Mouse (Mus musculus): ENCODE results near the gene Bud23.
"Not testable (repeated sequence)": the region's sequence is repeated elsewhere in the genome, so short reads cannot be mapped to it uniquely, and the experiment has no call there.

Bud23 gene

DNA sequence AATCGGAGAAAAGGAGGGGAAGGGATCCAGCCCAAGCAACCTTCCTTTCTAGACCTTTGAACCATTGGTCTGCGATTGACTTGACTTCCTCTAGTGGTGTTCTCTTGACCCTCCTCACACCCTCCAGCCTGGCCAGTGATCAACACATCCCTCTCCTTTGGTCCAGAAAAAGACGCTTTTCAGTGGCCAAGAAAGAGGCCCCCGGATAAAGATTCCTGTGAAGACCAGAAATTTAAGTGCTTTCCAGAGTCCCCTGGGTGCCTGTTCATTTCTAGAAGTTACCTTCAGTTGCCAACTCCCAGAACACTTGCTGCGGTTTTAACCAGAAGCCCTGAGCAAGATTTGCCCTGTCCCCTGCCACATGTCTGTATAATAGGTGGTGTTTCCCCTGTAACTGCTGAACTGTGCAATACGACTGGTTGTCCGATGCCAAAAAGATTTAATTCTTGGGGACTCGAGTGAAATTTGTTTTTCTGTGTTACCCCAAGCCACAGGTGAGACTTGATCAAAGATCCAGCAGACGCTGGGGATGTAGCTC is at the start of gene Bud23:
TSS of gene Bud23 (minus strand) at position 51 of the 538 bp plus-strand sequence.
- DNase-seq (ENCODE audit: low spot score), result not testable (repeated sequence)

DNA sequence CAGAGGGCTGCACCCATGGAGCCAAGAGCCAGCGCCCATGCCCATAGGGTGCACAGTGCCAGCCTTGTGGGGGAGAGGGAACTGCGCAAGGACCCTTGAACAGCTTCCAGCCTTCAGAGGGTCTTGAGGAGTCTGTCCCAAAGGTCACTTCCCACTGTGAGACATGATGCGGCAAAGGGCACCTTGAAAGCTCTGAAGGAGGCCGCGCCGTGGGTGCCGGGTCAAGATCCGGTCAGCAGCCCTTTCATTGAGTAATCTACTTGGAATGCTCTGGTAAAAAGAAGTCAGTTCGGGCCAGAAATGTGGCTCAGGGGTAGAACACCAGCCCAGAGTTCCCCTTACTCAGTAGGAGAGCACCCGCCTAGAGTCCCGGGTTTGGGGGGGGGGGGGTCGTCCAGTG is 49.0 kb upstream of the Bud23 start:
- no peak for DNase-seq (ENCODE audit: low spot score)

DNA sequence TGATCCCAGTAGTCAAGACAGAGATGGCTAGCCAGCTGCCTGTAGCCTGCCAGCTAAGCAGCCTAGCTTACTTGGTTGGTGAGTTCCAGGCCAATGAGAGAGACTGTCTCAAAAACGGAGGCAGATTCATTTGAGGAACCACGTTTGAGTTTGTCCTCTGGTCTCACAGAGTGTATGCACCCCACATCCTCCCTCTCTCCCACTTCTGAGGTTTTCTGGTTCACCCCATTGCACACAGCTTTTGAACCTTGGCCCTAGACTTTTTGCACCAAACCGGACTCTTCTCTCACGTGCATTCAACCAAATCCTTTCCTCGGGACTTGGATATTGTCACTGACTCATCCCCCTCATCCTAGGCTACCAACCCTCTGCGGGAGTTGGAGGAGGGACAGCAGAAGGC is 45.2 kb upstream of the Bud23 start:
- no peak for DNase-seq (ENCODE audit: low spot score)

DNA sequence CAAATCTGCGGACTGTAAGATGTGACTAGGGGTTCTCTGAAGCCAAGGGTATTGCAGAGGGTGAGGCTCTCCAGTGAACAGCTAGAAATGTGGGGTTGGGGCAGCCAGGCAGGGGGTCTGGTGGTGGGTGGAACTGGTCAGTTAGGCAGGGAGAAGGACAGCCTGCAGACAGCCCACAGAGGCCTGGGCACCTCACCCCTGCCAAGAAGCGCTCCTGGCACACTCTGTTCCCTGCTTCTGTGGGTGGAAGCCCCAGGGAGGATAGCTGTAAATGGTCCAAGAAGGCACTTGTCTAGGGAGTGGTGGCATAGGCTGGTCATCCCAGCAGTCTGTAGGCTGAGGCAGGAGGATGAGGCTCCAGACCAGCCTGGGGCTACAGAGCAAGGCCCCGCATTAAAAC is 44.7 kb upstream of the Bud23 start:
- no peak for DNase-seq (ENCODE audit: low spot score)

DNA sequence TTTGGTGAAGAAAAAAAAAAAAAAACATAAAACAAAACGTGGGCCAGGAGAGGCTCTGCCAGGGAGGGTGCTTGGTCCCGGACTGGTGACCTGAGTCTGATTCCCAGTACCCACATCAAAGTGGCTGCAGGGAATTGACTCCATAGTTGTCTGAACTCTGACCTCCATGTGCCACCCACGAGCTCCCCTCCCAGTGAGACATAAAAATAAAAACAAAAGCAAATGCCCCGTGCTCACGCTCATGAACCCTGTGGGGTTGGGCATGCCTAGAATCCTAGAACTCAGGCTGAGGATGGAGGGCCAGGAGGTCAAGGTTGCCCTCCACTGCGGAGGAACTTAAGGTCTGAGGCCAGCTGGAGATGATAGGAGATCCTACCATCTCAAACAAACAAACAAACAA is 44.3 kb upstream of the Bud23 start:
- DNase-seq (ENCODE audit: low spot score), result no peak

DNA sequence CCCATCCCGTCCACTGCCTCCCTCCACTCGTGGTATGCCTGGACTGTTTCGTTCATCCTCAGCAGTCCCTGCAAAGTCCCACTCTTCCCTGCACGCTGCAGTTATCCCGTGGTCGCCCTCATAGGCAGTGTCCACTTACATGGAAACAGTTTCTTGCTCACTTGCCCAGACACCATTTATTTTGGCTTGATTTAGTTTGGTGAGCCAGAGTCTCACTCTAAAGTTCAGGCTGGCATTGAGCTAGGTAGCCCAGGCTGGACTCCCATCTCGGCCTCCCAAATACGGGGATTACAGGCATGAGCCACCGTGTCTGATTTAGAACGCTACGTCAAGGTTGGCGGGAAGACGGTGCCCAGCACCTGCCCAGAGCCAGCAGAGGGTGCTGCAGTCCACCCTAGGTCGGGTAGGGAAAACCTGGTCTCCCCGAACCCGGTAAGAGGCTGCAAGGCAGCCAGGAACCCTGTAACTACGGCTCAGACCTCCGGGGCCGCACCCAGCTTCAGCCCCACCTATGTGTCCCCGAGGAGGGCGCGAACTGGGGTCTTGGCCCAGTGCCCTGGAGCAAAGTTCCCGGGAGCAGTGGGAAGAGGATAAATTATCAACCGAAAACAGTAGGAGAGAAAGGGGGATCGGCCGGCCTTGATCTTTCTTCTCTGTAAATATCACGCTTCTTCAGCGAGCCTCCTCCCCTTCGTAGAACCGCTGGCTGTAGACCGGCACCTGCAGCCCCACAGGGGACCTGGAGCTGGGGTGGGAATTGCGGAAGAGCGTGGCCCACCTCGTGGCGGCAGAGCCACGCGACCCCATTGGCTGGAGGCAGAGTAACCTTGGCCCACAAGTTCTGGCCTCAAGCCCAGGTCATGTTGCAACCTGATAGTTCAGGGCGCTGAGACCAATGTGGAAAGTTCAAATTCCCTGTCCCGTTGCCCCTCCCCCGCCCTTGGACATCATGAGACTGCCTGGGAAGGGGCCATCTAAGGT is 43.1 kb upstream of the Bud23 start:
- DNase-seq (ENCODE audit: low spot score), result peak; percentile 24

DNA sequence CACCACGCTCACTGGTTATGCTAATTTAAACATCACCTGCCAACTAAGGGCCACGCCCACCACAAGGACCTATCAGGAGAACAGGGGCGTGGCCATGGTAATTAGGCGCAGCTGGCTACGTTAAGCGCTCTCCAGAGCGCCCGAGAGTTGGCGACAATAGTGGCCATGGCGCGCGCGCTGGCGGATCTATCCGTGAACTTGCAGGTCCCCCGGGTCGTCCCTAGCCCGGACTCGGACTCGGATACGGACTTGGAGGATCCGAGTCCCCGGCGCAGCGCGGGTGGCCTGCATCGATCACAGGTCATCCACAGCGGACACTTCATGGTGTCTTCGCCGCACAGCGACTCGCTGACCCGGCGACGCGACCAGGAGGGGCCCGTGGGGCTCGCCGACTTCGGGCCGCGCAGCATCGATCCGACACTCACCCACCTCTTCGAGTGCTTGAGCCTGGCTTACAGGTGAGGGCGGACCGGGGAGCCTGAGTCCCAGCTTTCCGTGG is 42.0 kb upstream of the Bud23 start:
- DNase-seq (ENCODE audit: low spot score), result peak; percentile 32

DNA sequence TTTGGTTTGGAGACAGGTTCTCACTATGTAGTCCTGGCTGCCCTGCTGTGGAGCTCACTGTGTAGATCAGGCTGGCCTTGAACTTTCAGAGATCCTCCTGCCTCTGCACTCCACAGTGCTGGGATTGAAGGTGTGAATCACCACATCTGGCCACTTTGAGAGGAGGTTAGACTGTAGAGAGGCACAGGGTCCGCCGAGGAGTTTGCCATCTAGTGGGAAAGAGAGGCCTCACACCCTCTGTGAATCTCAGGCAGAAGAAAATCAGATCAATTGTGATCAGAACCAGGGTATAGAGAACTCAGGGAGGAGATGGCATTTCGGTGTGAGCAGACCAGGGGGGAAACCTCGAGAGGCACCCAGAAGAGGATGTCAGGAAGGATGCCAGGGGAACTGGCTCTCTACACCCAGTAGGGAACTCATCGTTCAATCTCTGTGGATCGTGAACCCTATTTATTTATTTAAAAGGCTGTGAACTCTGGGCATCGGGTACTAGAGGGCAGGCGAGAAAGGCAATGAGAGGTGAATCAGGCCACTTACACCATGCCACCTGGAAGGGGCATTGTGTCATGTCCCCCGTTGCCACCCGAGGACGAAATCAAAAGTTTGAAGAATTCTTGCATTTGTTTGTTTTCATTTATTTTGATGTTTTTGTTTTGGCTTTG is 39.4 kb upstream of the Bud23 start:
- no peak for DNase-seq (ENCODE audit: low spot score)

DNA sequence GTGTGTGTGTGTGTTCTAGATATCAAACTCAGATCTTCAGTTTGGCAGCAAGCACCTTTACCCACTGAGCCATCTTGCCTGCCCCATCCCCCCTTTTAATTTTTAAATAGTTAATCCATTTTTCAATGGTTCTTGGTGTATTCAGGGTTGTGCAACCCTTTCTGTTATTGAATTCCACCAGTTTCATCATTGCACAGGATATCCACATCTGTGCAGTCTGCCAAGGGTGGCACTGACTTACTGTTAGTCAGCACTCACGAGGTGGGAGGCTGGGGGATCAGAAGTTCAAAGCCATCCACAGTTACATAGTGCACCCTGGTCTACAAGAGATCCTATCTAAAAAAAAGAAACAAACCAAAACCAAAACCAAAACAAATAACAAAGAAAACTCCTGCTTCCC is 36.2 kb upstream of the Bud23 start:
- DNase-seq (ENCODE audit: low spot score), result no peak

DNA sequence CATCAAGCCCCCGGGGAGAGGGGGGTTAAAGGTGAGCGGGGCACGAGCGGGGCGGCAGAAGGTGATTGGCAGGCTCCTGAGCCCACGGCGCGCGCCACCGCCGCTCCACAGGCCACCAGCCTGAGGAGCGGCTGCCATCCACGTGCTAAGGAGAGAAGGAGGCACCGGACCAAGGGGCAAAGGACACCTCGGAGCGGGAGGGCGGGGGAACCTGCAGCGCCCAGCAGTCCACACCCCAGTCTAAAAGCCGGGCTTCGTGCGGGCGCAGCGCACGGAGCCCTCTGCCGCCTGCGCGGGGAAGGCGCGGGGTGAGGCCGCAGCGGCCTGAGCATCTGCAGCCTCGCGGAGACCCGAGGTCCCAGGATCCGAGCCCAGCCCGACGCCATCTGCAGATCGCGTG is 24.9 kb upstream of the Bud23 start, which contains the start of gene Mlxipl:
TSS of gene Mlxipl (plus strand) at position 238 of the 400 bp plus-strand sequence.
- DNase-seq (ENCODE audit: low spot score), result no peak

DNA sequence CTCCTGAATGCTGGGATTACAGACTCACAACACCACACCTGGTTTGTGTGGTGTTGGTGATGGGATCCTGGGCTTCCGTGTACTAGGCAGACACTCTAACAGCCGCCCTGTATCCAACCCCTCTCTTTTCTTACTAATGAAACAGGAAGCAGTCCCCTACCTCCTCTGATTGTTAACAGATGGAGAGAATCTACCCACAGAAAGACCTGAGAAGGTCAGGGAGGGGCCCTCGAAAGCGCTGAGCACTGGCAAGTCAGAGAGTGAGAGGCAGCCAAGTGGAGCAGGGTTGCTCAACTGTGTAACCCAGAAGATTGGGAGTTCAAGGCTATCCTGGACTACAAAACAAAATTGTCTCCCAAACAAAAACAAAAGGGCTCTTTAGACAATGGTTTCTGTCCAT is 22.1 kb upstream of the Bud23 start:
- DNase-seq (ENCODE audit: low spot score), result no peak

DNA sequence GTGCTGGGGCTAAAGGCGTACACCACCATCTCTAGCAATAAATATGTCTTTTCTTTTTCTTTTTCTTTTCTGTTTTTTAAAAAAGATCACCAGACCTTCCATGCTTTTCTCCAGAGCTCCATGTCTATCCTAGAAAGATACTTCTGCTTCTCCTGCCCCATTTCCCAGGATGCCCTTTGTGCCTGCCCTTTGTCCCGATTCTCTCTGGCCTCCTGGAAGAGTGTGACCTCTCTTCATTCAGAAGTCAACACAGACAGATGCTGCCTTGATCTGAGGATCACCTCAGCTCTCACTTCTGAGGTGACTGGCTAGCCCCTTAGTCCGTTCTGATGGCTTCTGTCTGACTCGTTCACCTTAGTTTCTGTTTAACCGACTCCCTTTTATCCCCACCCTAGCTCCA is 15.8 kb upstream of the Bud23 start:
- no peak for DNase-seq (ENCODE audit: low spot score)

DNA sequence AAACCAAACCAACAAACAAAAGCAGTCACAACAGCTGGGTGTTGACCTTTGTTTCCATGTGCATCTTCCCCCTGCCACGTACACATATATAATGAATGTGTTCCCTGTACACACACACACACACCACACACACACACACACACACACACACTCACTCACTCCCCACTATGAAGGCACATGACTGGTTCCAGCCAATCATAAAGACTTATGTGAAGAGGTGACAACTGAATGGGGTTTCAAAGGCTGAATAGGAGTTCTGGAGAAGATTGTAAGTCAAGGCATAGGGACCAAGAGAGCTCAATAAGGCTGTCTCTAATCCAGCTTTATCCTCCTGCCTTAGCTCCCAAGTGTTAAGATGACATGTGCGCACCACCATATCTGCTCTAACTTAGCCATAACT is 14.8 kb upstream of the Bud23 start:
- no peak for DNase-seq (ENCODE audit: low spot score)

DNA sequence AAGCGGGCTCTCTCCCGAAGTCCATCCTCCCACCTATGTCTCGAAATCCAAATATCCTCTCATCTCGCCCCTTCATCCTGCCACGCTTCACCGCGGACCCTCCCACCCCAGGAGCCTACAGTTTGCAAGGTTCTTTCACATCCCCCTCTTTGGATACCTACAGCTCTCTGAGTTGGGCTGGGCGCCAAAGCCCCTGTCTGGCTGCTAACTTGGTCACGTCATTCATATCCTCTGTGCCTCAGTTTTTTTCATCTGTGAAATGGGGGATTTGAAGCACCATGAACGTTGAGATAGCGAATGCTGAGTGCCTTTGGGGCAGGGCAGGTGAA is 13.7 kb upstream of the Bud23 start:
- no peak for DNase-seq (ENCODE audit: low spot score)

DNA sequence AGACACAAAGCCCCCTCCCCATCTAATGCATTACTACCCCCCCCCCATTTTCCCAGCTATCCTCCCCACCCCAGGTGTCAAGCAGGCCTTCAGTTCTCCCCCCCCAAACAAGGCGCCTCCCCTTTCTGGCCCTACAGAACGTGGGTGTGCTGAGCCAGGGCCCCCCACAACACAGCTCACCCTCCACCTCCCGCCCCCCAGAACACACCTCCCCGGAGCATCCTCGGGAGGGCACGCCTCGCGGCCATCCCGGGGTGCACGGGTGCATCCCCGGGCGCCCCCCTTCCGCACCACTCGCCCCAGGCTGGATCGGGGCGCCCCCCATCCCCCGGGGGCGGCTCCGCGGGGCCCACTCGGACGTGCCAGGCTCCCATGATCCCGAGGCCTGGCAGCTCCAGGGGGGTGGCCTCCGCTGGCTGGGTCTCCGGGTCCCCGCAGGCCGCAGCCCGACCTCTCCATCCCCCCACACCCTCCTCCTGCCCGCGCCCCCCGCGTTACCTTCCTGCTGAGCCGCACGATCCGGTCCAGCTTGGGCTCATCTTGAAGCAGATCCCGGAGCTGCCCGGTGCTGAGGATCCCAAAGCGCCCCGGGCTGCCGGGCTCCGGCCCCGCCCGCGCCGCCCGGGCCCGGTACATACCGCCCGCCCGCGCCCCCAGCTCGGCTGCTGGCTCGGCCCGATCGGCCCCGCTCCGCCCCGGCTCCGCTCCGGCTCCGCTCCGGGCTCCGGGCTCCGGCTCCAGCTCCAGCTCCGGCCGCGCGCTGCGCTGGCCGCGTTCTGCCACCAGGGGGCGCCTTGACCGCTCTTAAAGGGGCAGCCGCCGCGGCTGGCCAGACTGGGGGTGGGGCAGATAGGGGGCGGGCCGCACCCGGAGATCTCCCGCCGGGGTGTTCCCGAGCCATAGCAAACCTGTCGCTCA is 13.1 kb upstream of the Bud23 start, which contains the start of gene Vps37d:
TSS of gene Vps37d (minus strand) at position 703 of the 918 bp plus-strand sequence.
- DNase-seq (ENCODE audit: low spot score), result peak; percentile 95

DNA sequence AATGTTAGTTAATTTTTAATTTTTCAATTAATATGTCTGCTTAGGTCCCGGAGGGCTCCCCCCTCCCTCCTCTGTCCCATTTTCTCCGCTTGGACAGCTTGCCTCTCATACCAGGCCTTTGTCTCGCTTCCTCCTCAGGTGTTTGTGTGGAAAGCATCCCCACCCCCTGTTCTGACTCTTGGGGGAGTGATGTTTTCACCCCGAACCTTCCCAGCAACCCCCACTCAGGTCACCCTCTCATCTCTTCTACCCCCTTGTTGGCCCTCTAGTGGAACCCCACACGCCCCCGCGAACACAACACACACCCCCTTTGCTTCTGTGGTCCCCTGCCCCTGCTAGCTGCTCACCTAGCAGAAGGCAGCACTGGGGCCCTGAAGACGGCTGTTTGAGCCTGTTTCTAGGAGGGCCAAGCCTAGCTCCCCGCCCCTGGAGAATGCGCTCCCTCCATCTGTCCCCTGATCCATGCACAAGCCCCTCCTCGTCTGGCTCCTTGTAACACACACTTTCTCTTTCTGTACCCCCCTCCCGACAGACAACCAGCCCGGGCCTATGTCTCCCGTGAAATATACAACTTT is 12.3 kb upstream of the Bud23 start:
- DNase-seq (ENCODE audit: low spot score), result no peak

DNA sequence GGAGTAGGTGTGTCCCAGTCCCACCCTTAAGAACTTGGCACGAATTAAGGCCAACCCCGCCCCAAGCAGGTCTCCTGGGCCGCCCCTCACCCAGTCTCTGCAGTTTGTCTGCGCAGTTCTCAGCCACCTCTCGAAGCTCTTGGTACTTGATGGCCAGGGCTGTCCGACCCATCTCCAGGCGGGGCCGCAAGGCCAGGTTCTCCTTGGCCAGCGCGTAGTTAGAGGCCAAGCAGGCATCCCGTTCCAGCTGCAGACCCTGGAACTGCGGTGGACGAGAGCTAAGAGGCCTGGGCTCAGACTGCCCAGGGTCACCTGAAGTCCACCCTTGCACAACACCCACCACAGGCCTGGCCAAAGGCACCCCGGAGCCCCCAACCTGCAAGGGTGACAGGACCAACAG is 11.6 kb upstream of the Bud23 start:
- DNase-seq (ENCODE audit: low spot score), result no peak

DNA sequence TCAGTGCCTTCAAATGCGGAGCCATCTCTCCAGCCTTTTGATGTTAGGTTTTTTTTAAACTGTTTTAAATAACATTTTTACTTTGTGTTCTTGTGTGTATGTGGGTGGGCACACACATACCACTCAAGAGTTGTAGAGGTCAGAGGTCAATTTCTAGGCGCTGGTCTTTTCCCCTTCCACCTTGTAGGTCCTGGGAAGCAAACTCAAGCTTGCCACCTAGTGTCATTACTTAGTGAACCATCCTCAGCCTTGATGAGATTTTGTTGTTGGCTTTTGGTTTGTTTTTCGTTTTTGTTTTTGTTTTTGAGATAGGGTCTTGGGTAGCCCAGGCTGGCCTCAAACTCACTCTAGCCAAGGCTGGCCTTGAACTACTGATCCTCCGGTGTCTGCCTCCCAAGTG is 10.9 kb upstream of the Bud23 start:
- no peak for DNase-seq (ENCODE audit: low spot score)

DNA sequence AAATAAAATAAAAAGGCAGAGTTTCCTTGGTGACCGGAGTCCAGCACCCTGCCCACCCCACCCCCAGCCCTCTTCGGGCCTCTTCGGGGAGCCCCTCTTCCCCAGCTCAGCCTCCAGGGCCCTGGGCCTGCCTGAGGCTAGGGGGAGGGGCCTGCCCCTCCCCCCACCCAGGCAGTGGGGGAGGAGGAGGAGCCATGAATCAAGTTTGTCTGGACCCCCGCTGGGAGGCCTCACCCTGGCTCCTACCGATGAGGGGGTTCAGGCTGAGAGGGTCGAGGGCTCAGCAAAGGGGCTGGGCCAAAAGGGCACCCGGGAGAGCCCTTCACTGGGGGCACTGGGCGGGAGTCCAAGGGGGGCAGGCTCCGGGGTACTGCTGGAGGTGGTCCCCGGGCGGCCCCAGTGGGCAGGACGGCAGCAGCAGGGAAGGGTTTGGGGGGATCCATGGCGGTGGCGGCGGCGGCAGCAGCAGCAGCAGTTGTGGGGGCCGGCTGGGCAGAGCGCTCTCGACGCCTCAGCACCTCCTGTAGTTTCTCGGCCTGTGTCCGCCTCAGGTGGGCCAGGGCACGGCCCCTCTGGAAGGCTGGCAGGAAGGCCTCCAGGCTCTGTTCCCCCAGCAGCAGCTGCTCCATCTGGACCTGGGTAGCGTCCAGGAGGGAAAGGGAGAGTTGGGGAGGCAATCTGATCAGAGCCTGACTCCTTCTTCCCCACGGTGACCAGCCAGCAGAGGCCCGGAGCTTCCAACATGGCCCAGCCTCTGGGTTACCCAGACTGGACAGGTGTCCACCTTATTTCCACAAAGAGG is 8.8 kb upstream of the Bud23 start:
- no peak for DNase-seq (ENCODE audit: low spot score)

DNA sequence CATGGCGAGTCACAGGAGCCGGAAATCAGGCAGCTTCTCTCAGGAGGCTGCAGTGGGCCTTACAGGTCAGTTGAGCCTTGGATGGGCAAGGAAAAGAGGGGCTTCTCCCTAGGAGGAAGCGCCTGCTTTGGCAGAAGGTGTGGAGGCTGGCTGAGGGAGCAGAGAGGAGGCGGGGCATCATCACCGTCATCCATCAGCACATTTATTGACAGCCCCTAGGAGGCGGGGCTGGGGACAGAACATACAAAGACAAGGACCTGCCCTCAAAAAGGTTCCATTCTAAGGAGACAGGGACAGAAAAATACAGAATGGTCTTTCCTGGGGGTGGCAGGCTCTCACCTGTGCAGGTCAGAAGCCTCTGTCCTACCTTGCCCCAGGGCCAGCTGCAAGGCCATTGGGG is 8.0 kb upstream of the Bud23 start:
- no peak for DNase-seq (ENCODE audit: low spot score)

DNA sequence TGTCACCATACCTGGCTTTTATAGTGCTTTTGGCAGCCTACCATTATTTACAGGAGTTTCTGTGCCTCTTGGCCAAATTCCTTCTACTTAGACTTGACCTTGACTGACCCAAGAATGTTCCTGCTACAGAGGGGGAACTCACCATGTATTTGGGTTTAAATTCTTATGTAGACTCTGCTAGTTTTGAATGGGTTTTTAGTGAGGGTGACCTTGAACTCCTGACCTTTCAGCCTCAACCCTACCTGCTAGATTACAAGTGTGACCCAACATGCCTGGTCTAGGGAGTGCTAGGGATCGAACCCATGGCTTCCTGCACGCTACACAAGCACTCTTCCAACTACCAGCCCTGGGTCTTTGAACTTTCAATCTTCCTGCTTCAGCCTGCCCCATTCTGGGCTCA is 7.3 kb upstream of the Bud23 start:
- DNase-seq (ENCODE audit: low spot score), result no peak
